ENCODE assay signal across 16 mouse cellular contexts in genomic region chr11:94054176-94054575, GRCm38 (mm10). TPM values are rescaled to one million over a fixed set of nuclear protein-coding genes. Genes with fewer than 3 reads are reported as not detected.
DNase-seq lines count a peak whose midpoint lies in the region; ATAC-seq and TF ChIP-seq lines count a peak whose summit lies in the region.
"Had no signal": no experiment of that assay in that cellular context is flagged by ENCODE, and none has a peak within 500 bp of the region (broad histone marks: within the 10 kb centered on the region; RNA-seq: fewer than 3 reads in every experiment).

No protein-coding gene starts in this region.

- H3K27me3 ChIP-seq in forebrain, embryonic 13.5 days, result no peaks in the 10 kb centered on the region
- H3K27me3 ChIP-seq in hindbrain, embryonic 14.5 days (ENCODE audit: control insufficient read depth, insufficient read depth, low read length), result no peaks in the 10 kb centered on the region
- H3K27me3 ChIP-seq in neural tube, embryonic 14.5 days (ENCODE audit: control insufficient read depth, insufficient read depth, low read length), result no peaks in the 10 kb centered on the region
- H3K27me3 ChIP-seq in liver, embryonic 11.5 days (replicated peaks; ENCODE audit: control insufficient read depth, insufficient read depth, low read length), result no peaks in the 10 kb centered on the region
- H3K27me3 ChIP-seq: limb, embryonic 13.5 days; liver, embryonic 15.5 days; stomach, embryonic 15.5 days had no signal

- TF ChIP-seq CTCF in left cerebral cortex, adult 2 months (IDR thresholded peaks at IDR 0.05), result no peak

- no peak overlapping the region for H3K4me3 ChIP-seq in left cerebral cortex, adult 2 months
- H3K4me3 ChIP-seq in forebrain, embryonic 13.5 days, result no peak overlapping the region
- no peak overlapping the region for H3K4me3 ChIP-seq in hindbrain, embryonic 14.5 days (replicated peaks; ENCODE audit: low read length)
- H3K4me3 ChIP-seq in neural tube, embryonic 14.5 days (ENCODE audit: low read depth, low read length), result no peak overlapping the region
- no peak overlapping the region for H3K4me3 ChIP-seq in liver, embryonic 11.5 days (ENCODE audit: low read depth, low read length)
- H3K4me3 ChIP-seq: embryonic facial prominence, embryonic 10.5 days; limb, embryonic 13.5 days; liver, embryonic 15.5 days; myocyte; stomach, embryonic 15.5 days had no signal

- no peak for DNase-seq in left cerebral cortex, adult 2 months (ENCODE audit: extremely low spot score in 1 of 2, low spot score in 2 of 2)
- no peak for DNase-seq in left cerebral cortex, adult 11 months (ENCODE audit: low spot score)
- DNase-seq in hindbrain, embryonic 14.5 days (ENCODE audit: low spot score), result no peak
- DNase-seq in adipocyte (ENCODE audit: low spot score), result no peak
- DNase-seq in liver, embryonic 11.5 days (ENCODE audit: low spot score), result no peak
- DNase-seq: cerebellum, postnatal 25 days; kidney, adult 18-20 months; kidney, postnatal 14 days had no signal

- peak overlapping the region; percentile 54 for H3K27ac ChIP-seq in left cerebral cortex, adult 2 months
- peak overlapping the region; percentile 77 for H3K27ac ChIP-seq in forebrain, embryonic 13.5 days
- H3K27ac ChIP-seq in hindbrain, embryonic 14.5 days, result peak overlapping the region; percentile 77
- peak overlapping the region; percentile 63 for H3K27ac ChIP-seq in neural tube, embryonic 14.5 days (ENCODE audit: low read depth, low read length)
- no peak overlapping the region for H3K27ac ChIP-seq in liver, embryonic 11.5 days (ENCODE audit: low read depth, low read length)
- H3K27ac ChIP-seq: embryonic facial prominence, embryonic 10.5 days; limb, embryonic 13.5 days; liver, embryonic 15.5 days; stomach, embryonic 15.5 days had no signal

- H3K36me3 ChIP-seq in forebrain, embryonic 13.5 days (ENCODE audit: poor library complexity, severe bottlenecking), result peaks cover 65% of the 10 kb centered on the region
- H3K36me3 ChIP-seq in hindbrain, embryonic 14.5 days (replicated peaks; ENCODE audit: control insufficient read depth, insufficient read depth), result peaks cover 81% of the 10 kb centered on the region
- peaks cover 40% of the 10 kb centered on the region; the same call in 1 of the 2 replicates for H3K36me3 ChIP-seq in neural tube, embryonic 14.5 days (ENCODE audit: control insufficient read depth, insufficient read depth, low read length)
- no peaks in the 10 kb centered on the region for H3K36me3 ChIP-seq in liver, embryonic 11.5 days (ENCODE audit: control insufficient read depth, insufficient read depth, low read length)
- H3K36me3 ChIP-seq: stomach, embryonic 15.5 days had no signal

- H3K9ac ChIP-seq in forebrain, embryonic 13.5 days, result no peak overlapping the region
- no peak overlapping the region for H3K9ac ChIP-seq in hindbrain, embryonic 14.5 days
- no peak overlapping the region for H3K9ac ChIP-seq in neural tube, embryonic 14.5 days (replicated peaks; ENCODE audit: low read depth, low read length)
- H3K9ac ChIP-seq in liver, embryonic 11.5 days (ENCODE audit: low read depth, low read length), result no peak overlapping the region
- H3K9ac ChIP-seq: limb, embryonic 13.5 days; liver, embryonic 15.5 days; stomach, embryonic 15.5 days had no signal

- 62% methylated on average over 3 of the region's 3 CpGs for WGBS in forebrain, embryonic 13.5 days
- 45% methylated on average over 3 of the region's 3 CpGs for WGBS in hindbrain, embryonic 14.5 days
- 57% methylated on average over 3 of the region's 3 CpGs for WGBS in neural tube, embryonic 14.5 days
- 86% methylated on average over 3 of the region's 3 CpGs for WGBS in liver, embryonic 11.5 days

- intact Hi-C loops in left cerebral cortex, adult 2 months (cut with DNase I), result no loop called here

- peaks cover 43% of the 10 kb centered on the region for H3K4me1 ChIP-seq in forebrain, embryonic 13.5 days
- peaks cover 14% of the 10 kb centered on the region; the same call in 1 of the 2 replicates for H3K4me1 ChIP-seq in hindbrain, embryonic 14.5 days (replicated peaks; ENCODE audit: control insufficient read depth, insufficient read depth, low read length)
- H3K4me1 ChIP-seq in neural tube, embryonic 14.5 days (ENCODE audit: control insufficient read depth, insufficient read depth, low read length), result peaks cover 6% of the 10 kb centered on the region; the same call in 1 of the 2 replicates
- no peaks in the 10 kb centered on the region for H3K4me1 ChIP-seq in liver, embryonic 11.5 days (replicated peaks; ENCODE audit: control insufficient read depth, insufficient read depth, low read length)
- H3K4me1 ChIP-seq: embryonic facial prominence, embryonic 10.5 days; limb, embryonic 13.5 days; liver, embryonic 15.5 days; stomach, embryonic 15.5 days had no signal

- peak overlapping the region; percentile 2; the same call in 1 of the 2 replicates for H3K4me2 ChIP-seq in forebrain, embryonic 13.5 days
- no peak overlapping the region for H3K4me2 ChIP-seq in hindbrain, embryonic 14.5 days (replicated peaks)
- H3K4me2 ChIP-seq in neural tube, embryonic 14.5 days (ENCODE audit: low read depth, low read length), result no peak overlapping the region
- no peak overlapping the region for H3K4me2 ChIP-seq in liver, embryonic 11.5 days
- H3K4me2 ChIP-seq: limb, embryonic 13.5 days; liver, embryonic 15.5 days; stomach, embryonic 15.5 days had no signal

- peak; percentile 43; the same call in 1 of the 2 replicates for ATAC-seq in forebrain, embryonic 13.5 days
- ATAC-seq in hindbrain, embryonic 14.5 days (ENCODE audit: low FRiP score), result no peak
- ATAC-seq in neural tube, embryonic 14.5 days (ENCODE audit: low read depth), result no peak; the same call in 1 of the 2 replicates
- no peak for ATAC-seq in liver, embryonic 11.5 days (replicated peaks; ENCODE audit: low FRiP score)
- ATAC-seq: lung, postnatal 0 days had no signal

- no peaks in the 10 kb centered on the region for H3K9me3 ChIP-seq in forebrain, embryonic 13.5 days (replicated peaks)
- H3K9me3 ChIP-seq in hindbrain, embryonic 14.5 days (ENCODE audit: control insufficient read depth, low read length), result no peaks in the 10 kb centered on the region
- H3K9me3 ChIP-seq in neural tube, embryonic 14.5 days (ENCODE audit: control insufficient read depth, low read length), result no peaks in the 10 kb centered on the region
- H3K9me3 ChIP-seq in liver, embryonic 11.5 days (ENCODE audit: control insufficient read depth, low read length), result no peaks in the 10 kb centered on the region
- H3K9me3 ChIP-seq: embryonic facial prominence, embryonic 10.5 days; limb, embryonic 13.5 days; liver, embryonic 15.5 days; stomach, embryonic 15.5 days had no signal

RNA-seq across cellular contexts. Expression of gene Spag9, which starts 58.3 kb away (rescaled TPM):
- 100 to 1,000 TPM; 289 to 291 TPM for total RNA-seq in left cerebral cortex, adult 2 months (2021)
- 89.3 and 93.1 TPM in 2 replicates for polyA plus RNA-seq in forebrain, embryonic 13.5 days (2015; fragmentation: Nextera tagmentation; extraction: Ambion mirVana)
- 120 and 121 TPM in 2 replicates for polyA plus RNA-seq in hindbrain, embryonic 14.5 days (2014; fragmentation: Nextera tagmentation; extraction: Ambion mirVana)
- polyA plus RNA-seq in neural tube, embryonic 14.5 days (2014; fragmentation: Nextera tagmentation; extraction: Ambion mirVana), result 126 and 129 TPM in 2 replicates
- polyA plus RNA-seq in liver, embryonic 11.5 days (2014; fragmentation: Nextera tagmentation; extraction: Ambion mirVana), result 19.5 and 24.6 TPM in 2 replicates
